Mouse (Mus musculus) embryonic fibroblast, embryonic 13.5 days (primary cell): ENCODE results near the gene Olfr279.

Experiments used
- CTCF ChIP-seq: IDR thresholded peaks from 2 replicates; pipeline ENCODE4 v1.5.1; 2011; ENCODE audit warnings: mild to moderate bottlenecking, control low read depth, low read length, moderate library complexity, borderline replicate concordance; ENCODE audit not compliant: insufficient read depth
- POLR2A ChIP-seq: IDR thresholded peaks from 2 replicates; pipeline ENCODE4 v1.6.1; 2011; ENCODE audit warnings: low read depth, mild to moderate bottlenecking, control low read depth, low read length, moderate library complexity

- TF ChIP-seq CTCF (no peak), POLR2A (no peak)
Observed at GRCm38 (mm10) chr15:98528066-98528563, 35.9 kb downstream of the Olfr279 start.
